Mouse (Mus musculus): Measurements from ENCODE around the gene Emc9.

DNA sequence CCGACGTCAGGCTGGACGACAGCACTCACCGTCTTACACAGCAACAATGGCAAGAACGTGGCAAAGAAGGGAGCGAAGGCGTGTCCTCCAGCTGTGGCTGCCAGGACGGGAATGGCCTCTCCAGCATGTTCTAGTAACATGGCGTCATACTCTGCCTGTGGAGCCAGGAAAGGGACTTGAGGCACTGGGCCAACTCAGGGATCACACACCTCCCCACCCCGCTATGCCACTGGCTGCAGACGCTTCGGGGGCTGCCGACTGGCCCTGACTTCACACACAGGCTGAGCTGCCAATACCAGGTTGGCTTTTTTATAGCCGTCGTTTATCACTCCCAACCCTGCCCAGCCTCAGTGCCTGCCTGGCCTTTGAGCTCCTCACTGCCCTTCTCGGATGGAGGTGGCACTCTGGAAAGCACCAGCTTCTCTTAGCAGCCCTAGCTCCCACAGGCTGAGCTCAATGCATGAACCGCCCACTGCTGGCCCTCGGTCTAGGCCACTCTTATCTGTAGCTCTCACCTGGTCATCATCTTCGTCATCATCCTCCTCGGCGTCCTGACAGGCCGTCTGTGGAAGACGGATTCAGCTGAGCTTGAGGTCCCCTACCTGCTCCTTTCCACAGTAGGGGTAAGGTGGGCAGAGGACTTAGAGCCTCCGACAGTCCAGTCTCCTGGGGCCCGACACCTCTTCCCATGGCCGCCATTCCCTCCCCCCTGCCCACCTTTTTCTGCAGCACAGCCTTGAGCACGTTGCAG is 43.1 kb upstream of the Emc9 start:
- TF ChIP-seq CTCF (IDR thresholded peaks at IDR 0.05; ENCODE audit: control insufficient read depth, insufficient read depth, low read length) (no peak), POLR2A (IDR thresholded peaks at IDR 0.05; ENCODE audit: borderline replicate concordance, control insufficient read depth, low read depth, low read length) (0 out of 2 replicates have a peak, but pooled peaks have one; percentile 11)

All from bone marrow, adult 2 months (tissue).